Mouse (Mus musculus) liver, embryonic 18 days (tissue): ENCODE results near the gene Entr1. TPM values are rescaled to one million over a fixed set of nuclear protein-coding genes. Genes with fewer than 3 reads are reported as not detected.

ENCODE experiments used
- polyA plus RNA-seq: library from polyadenylated mRNA; depleted of rRNA; stranded (reverse); fragments of >200 nt; gene quantifications from 2 replicates; pipeline ENCODE4 v1.2.3, GENCODE M21; 2012; rRNA removed

Entr1 gene
- 33.9 and 35.0 TPM in 2 replicates for polyA plus RNA-seq

GRCm38 (mm10) chr2:26389154-26389690, at the start of gene Entr1, which contains the start of gene Pmpca:
Gene Entr1, minus strand, starts transcription at chr2:26389316.
Gene Pmpca, plus strand, starts transcription at chr2:26389339.

DNA sequence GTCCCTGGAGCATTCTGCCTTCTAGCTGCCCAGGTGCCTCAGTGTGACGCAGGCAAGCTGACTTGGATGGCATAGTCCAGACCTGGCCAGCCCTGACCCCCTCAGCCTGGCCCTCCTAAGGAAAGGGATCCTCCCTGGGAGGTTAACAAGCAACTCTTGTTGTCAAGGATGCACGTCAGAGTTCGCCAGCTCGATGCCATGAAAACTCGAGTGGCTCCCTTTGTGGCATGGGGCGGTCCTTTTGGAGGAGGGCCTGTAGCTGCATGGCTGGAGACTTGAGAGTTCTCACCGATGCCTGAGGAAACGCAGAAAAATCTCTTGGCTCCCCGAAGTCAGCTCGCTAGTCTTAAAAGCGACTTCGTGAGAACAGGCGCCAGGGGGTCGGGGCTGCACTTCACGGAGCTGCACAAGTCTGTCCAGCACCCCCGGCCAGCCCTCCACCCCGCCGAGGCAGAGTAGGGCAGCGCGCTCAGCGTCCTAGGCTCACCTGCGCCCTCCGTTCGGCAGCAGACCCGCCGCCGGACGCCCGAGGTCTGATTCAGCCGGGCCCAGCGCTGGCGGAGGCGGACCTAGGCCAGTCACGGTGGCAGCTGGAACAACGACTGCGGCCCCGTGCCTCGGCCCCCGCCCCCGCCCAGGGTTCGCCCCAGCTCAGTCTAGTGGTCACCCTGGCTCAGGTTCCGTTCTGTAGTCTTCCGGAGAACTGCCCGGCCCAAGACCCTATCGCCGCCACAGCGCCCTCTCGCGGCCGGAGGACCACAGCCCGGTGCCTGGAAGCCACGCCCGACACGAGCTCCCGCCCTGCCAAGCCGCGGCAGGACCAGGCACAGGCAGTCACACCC, 19.6 kb upstream of the Entr1 start, which contains the start of gene Inpp5e:
Gene Inpp5e, minus strand, starts transcription at position 689 of the 842 bp plus-strand sequence.

GRCm38 (mm10) chr2:26380131-26380771, 8.9 kb downstream of the Entr1 start, which contains the start of gene Snapc4:
Gene Snapc4, minus strand, starts transcription at chr2:26380653.

GRCm38 (mm10) chr2:26360772-26361171, 28.3 kb downstream of the Entr1 start, which contains the start of gene Card9:
Gene Card9, minus strand, starts transcription at chr2:26360918.

GRCm38 (mm10) chr2:26351358-26352290, 37.5 kb downstream of the Entr1 start, which contains the start of gene Dnlz:
Gene Dnlz, minus strand, starts transcription at chr2:26352110.

Other genes starting within 250 kb of the Entr1 start
- not detected in 2 replicates for gene Lhx3, start 181.0 kb downstream of the Entr1 start, polyA plus RNA-seq
- 4.8 and 5.4 TPM in 2 replicates for gene Qsox2, start 151.8 kb downstream of the Entr1 start, polyA plus RNA-seq
- gene Ccdc187, start 94.8 kb downstream of the Entr1 start, polyA plus RNA-seq = 0.06 and 0.08 TPM in 2 replicates
- 2.7 and 3.2 TPM in 2 replicates for gene Gpsm1, start 73.8 kb downstream of the Entr1 start, polyA plus RNA-seq
- gene Dnlz, start 37.2 kb downstream of the Entr1 start, polyA plus RNA-seq = 7.0 and 7.3 TPM in 2 replicates
- gene Card9, start 28.4 kb downstream of the Entr1 start, polyA plus RNA-seq = 9.9 and 14.2 TPM in 2 replicates
- 9.1 and 9.5 TPM in 2 replicates for gene Snapc4, start 8.7 kb downstream of the Entr1 start, polyA plus RNA-seq
- 33.4 and 35.6 TPM in 2 replicates for gene Pmpca, start within 50 bp of the Entr1 start, polyA plus RNA-seq
- 6.1 and 7.1 TPM in 2 replicates for gene Inpp5e, start 19.9 kb upstream of the Entr1 start, polyA plus RNA-seq
- 16.5 and 19.2 TPM in 2 replicates for gene Sec16a, start 55.9 kb upstream of the Entr1 start, polyA plus RNA-seq
- gene Notch1, start 127.3 kb upstream of the Entr1 start, polyA plus RNA-seq = 2.4 and 3.3 TPM in 2 replicates
- gene Egfl7, start 190.7 kb upstream of the Entr1 start, polyA plus RNA-seq = 98.2 and 103 TPM in 2 replicates
- gene Gm20532, start 197.3 kb upstream of the Entr1 start, polyA plus RNA-seq = not detected in 2 replicates
- gene Agpat2, start 215.1 kb upstream of the Entr1 start, polyA plus RNA-seq = 113 and 116 TPM in 2 replicates
- gene Fam69b, start 239.1 kb upstream of the Entr1 start, polyA plus RNA-seq = 0.87 and 1.0 TPM in 2 replicates